Mouse (Mus musculus): ENCODE data around the gene Lfng.

The Lfng gene

GRCm38 (mm10) chr5:140594846-140595245, 12.3 kb upstream of the Lfng start:
- no peak for DNase-seq

GRCm38 (mm10) chr5:140596426-140596825, 10.7 kb upstream of the Lfng start:
- no peak for DNase-seq

- DNase-seq, result peak; percentile 82
These were observed 10.1 kb upstream of the Lfng start for GRCm38 (mm10) chr5:140596927-140597588.

- DNase-seq, result no peak
These were observed 9.3 kb upstream of the Lfng start for GRCm38 (mm10) chr5:140597787-140598186.

- DNase-seq, result peak; percentile 19
These were observed 7.2 kb upstream of the Lfng start for GRCm38 (mm10) chr5:140599939-140600338.

GRCm38 (mm10) chr5:140601712-140602111, 5.4 kb upstream of the Lfng start:
- DNase-seq, result no peak

GRCm38 (mm10) chr5:140602540-140602939, 4.6 kb upstream of the Lfng start:
- DNase-seq, result peak; percentile 24

GRCm38 (mm10) chr5:140604386-140604785, 2.7 kb upstream of the Lfng start:
- DNase-seq, result no peak

- no peak for DNase-seq
These were observed 1.9 kb upstream of the Lfng start for GRCm38 (mm10) chr5:140605228-140605627.

- peak; percentile 66 for DNase-seq
These were observed 734 bp upstream of the Lfng start for GRCm38 (mm10) chr5:140606386-140606785.

GRCm38 (mm10) chr5:140607836-140608633, 915 bp downstream of the Lfng start:
- no peak for DNase-seq

- DNase-seq, result no peak
These were observed 1.5 kb downstream of the Lfng start for GRCm38 (mm10) chr5:140608634-140609015.

- DNase-seq, result peak; percentile 72
These were observed 2.6 kb downstream of the Lfng start for GRCm38 (mm10) chr5:140609511-140610272.

GRCm38 (mm10) chr5:140610273-140611011, 3.3 kb downstream of the Lfng start:
- peak; percentile 75 for DNase-seq

GRCm38 (mm10) chr5:140611021-140611583, 4.0 kb downstream of the Lfng start:
- peak; percentile 89 for DNase-seq

- no peak for DNase-seq
These were observed 4.6 kb downstream of the Lfng start for GRCm38 (mm10) chr5:140611611-140612185.

GRCm38 (mm10) chr5:140612191-140612590, 5.1 kb downstream of the Lfng start:
- DNase-seq, result no peak

- DNase-seq, result no peak
These were observed 7.0 kb downstream of the Lfng start for GRCm38 (mm10) chr5:140614141-140614540.

- DNase-seq, result no peak
These were observed 7.7 kb downstream of the Lfng start for GRCm38 (mm10) chr5:140614837-140615236.

GRCm38 (mm10) chr5:140615321-140616109, 8.4 kb downstream of the Lfng start:
- no peak for DNase-seq

- DNase-seq, result no peak
These were observed 9.0 kb downstream of the Lfng start for GRCm38 (mm10) chr5:140616110-140616503.
